In the genomic region with DNA sequence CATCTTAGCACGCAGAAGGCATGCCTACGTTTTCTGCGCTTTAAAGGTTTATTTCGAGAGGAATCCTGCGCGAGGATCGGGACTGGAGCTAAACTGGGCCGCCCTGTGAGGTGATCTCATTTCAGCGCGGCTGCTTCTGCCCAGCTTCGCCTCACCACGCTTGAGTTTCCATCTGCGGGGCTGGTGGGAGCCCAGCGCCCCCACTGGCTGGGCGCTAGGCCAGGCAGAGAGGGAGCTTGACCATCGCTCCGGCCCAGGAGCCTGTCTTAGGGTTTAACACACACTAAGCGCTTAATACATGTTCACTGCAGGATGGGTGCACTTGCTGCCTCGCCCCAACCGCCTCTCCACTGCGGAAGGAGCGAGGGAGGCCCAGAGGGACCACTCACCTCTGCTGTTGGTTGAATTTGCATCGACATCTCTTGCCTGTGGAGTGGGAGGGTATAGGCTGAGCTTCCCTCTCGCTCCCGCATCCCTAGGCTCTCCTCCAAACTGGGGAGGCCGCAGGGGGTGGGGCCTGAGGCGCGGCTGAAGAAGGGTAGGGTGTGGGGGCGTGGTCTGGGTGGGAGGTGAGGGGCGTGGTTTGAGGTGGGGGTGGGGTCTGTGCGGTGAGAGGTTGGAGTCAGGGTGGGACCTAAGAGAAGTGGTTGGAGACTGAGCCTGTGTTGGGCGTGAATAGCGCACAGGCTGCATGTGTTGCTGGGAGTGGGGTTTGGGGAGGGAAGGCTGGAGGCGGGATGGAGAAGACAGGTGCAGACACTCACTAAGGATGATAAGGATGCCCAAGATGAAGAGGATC, we compare ENCODE assay signal across 8 mouse cellular contexts. TPM values are rescaled to one million over a fixed set of nuclear protein-coding genes. Genes with fewer than 3 reads are reported as not detected.
DNase-seq lines count a peak whose midpoint lies in the region; ATAC-seq and TF ChIP-seq lines count a peak whose summit lies in the region.

No protein-coding gene starts in this region.

- peaks cover 44% of the 10 kb centered on the region for H3K27me3 ChIP-seq in kidney, embryonic 14.5 days (ENCODE audit: control insufficient read depth, insufficient read depth, low read length)
- H3K27me3 ChIP-seq in forebrain, embryonic 13.5 days, result peaks cover 64% of the 10 kb centered on the region
- H3K27me3 ChIP-seq in hindbrain, embryonic 11.5 days (ENCODE audit: control insufficient read depth, insufficient read depth, low read length), result peaks cover 53% of the 10 kb centered on the region
- H3K27me3 ChIP-seq in limb, embryonic 11.5 days (ENCODE audit: control insufficient read depth, insufficient read depth, low read length), result peaks cover 57% of the 10 kb centered on the region
- peaks cover 14% of the 10 kb centered on the region for H3K27me3 ChIP-seq in midbrain, postnatal 0 days (ENCODE audit: insufficient read depth, low read length)

- no peak overlapping the region for H3K27ac ChIP-seq in kidney, embryonic 14.5 days (ENCODE audit: low read depth, low read length)
- no peak overlapping the region for H3K27ac ChIP-seq in forebrain, embryonic 13.5 days
- no peak overlapping the region for H3K27ac ChIP-seq in hindbrain, embryonic 11.5 days (ENCODE audit: low read depth, low read length)
- H3K27ac ChIP-seq in limb, embryonic 11.5 days (replicated peaks; ENCODE audit: low read depth, low read length), result no peak overlapping the region
- no peak overlapping the region for H3K27ac ChIP-seq in midbrain, postnatal 0 days (ENCODE audit: low read depth, low read length)

- peak; percentile 50 for TF ChIP-seq CTCF in midbrain, postnatal 0 days (IDR thresholded peaks at IDR 0.05)

- peak; percentile 47 for ATAC-seq in kidney, embryonic 14.5 days (ENCODE audit: low FRiP score, low TSS enrichment)
- ATAC-seq in forebrain, embryonic 13.5 days, result peak; percentile 4; the same call in 1 of the 2 replicates
- peak; percentile 26 for ATAC-seq in hindbrain, embryonic 11.5 days (ENCODE audit: low FRiP score)
- ATAC-seq in limb, embryonic 11.5 days (ENCODE audit: insufficient number of reproducible peaks, low FRiP score, low TSS enrichment, low read depth), result peak; percentile 35
- peak; percentile 6 for ATAC-seq in midbrain, postnatal 0 days (ENCODE audit: low FRiP score)

- H3K9me3 ChIP-seq in kidney, embryonic 14.5 days (ENCODE audit: control insufficient read depth, low read length), result no peaks in the 10 kb centered on the region
- no peaks in the 10 kb centered on the region for H3K9me3 ChIP-seq in forebrain, embryonic 13.5 days (replicated peaks)
- H3K9me3 ChIP-seq in hindbrain, embryonic 11.5 days (ENCODE audit: control insufficient read depth, low read length), result no peaks in the 10 kb centered on the region
- H3K9me3 ChIP-seq in limb, embryonic 11.5 days (ENCODE audit: control insufficient read depth, low read length), result no peaks in the 10 kb centered on the region
- no peaks in the 10 kb centered on the region for H3K9me3 ChIP-seq in midbrain, postnatal 0 days (ENCODE audit: low read length)

- 2% methylated on average over 34 of the region's 34 CpGs for whole genome bisulfite sequencing in kidney, embryonic 14.5 days
- under 1% methylated on average over 34 of the region's 34 CpGs for WGBS in forebrain, embryonic 13.5 days
- WGBS in hindbrain, embryonic 11.5 days, result 2% methylated on average over 28 of the region's 34 CpGs
- WGBS in limb, embryonic 11.5 days, result under 1% methylated on average over 34 of the region's 34 CpGs
- WGBS in midbrain, postnatal 0 days, result 4% methylated on average over 33 of the region's 34 CpGs

- peak overlapping the region; percentile 26 for H3K4me3 ChIP-seq in kidney, embryonic 14.5 days (ENCODE audit: low read length)
- peak overlapping the region; percentile 20 for H3K4me3 ChIP-seq in forebrain, embryonic 13.5 days
- H3K4me3 ChIP-seq in hindbrain, embryonic 11.5 days (ENCODE audit: low read depth, low read length), result peak overlapping the region; percentile 14
- peak overlapping the region; percentile 16; the same call in 1 of the 2 replicates for H3K4me3 ChIP-seq in limb, embryonic 11.5 days (ENCODE audit: low read depth, low read length)
- peak overlapping the region; percentile 44 for H3K4me3 ChIP-seq in midbrain, postnatal 0 days (ENCODE audit: low read depth, low read length)

- peak overlapping the region; percentile 40 for H3K4me2 ChIP-seq in kidney, embryonic 14.5 days (replicated peaks; ENCODE audit: low read depth, low read length)
- H3K4me2 ChIP-seq in forebrain, embryonic 13.5 days, result peak overlapping the region; percentile 45
- peak overlapping the region; percentile 26 for H3K4me2 ChIP-seq in hindbrain, embryonic 11.5 days (replicated peaks; ENCODE audit: low read depth, low read length)
- peak overlapping the region; percentile 31 for H3K4me2 ChIP-seq in limb, embryonic 11.5 days (ENCODE audit: low read depth, severe bottlenecking)
- H3K4me2 ChIP-seq in midbrain, postnatal 0 days (ENCODE audit: low read depth, low read length, poor library complexity, severe bottlenecking), result peak overlapping the region; percentile 69

- DNase-seq in kidney, adult 18-20 months, result no peak
- DNase-seq in ZHBTc4 (ENCODE audit: low read depth, low spot score), result peak; percentile 91
- DNase-seq in hindbrain, embryonic 11.5 days (ENCODE audit: low spot score), result peak; percentile 56
- DNase-seq in limb, embryonic 11.5 days (ENCODE audit: low spot score), result no peak
- DNase-seq in midbrain, postnatal 0 days (ENCODE audit: low spot score), result peak; percentile 62
- peak; percentile 22 for DNase-seq in yolk sac, embryonic 10.5 days (ENCODE audit: low spot score)

- no peaks in the 10 kb centered on the region for H3K36me3 ChIP-seq in kidney, embryonic 14.5 days (ENCODE audit: control insufficient read depth, insufficient read depth, low read length)
- H3K36me3 ChIP-seq in forebrain, embryonic 13.5 days (ENCODE audit: poor library complexity, severe bottlenecking), result no peaks in the 10 kb centered on the region
- no peaks in the 10 kb centered on the region for H3K36me3 ChIP-seq in hindbrain, embryonic 11.5 days (ENCODE audit: control insufficient read depth, insufficient read depth, low read length)
- H3K36me3 ChIP-seq in limb, embryonic 11.5 days (ENCODE audit: control insufficient read depth, insufficient read depth, low read length), result no peaks in the 10 kb centered on the region
- H3K36me3 ChIP-seq in midbrain, postnatal 0 days (ENCODE audit: insufficient read depth, low read length), result no peaks in the 10 kb centered on the region

- peaks cover 46% of the 10 kb centered on the region for H3K4me1 ChIP-seq in kidney, embryonic 14.5 days (ENCODE audit: control insufficient read depth, insufficient read depth, low read length)
- H3K4me1 ChIP-seq in forebrain, embryonic 13.5 days, result peaks cover 48% of the 10 kb centered on the region
- peaks cover 7% of the 10 kb centered on the region for H3K4me1 ChIP-seq in hindbrain, embryonic 11.5 days (replicated peaks; ENCODE audit: control insufficient read depth, insufficient read depth, low read length)
- peaks cover 27% of the 10 kb centered on the region for H3K4me1 ChIP-seq in limb, embryonic 11.5 days (ENCODE audit: control insufficient read depth, insufficient read depth, low read length)
- H3K4me1 ChIP-seq in midbrain, postnatal 0 days (ENCODE audit: insufficient read depth, low read length), result peaks cover 9% of the 10 kb centered on the region; the same call in 1 of the 2 replicates

- peak overlapping the region; percentile 28; the same call in 1 of the 2 replicates for H3K9ac ChIP-seq in kidney, embryonic 14.5 days (ENCODE audit: low read depth, low read length)
- no peak overlapping the region; the same call in 1 of the 2 replicates for H3K9ac ChIP-seq in forebrain, embryonic 13.5 days
- H3K9ac ChIP-seq in hindbrain, embryonic 11.5 days (ENCODE audit: low read depth, low read length), result 0 out of 2 replicates have a peak overlapping the region, but pooled peaks have one; percentile 31
- H3K9ac ChIP-seq in limb, embryonic 11.5 days (ENCODE audit: low read length), result no peak overlapping the region
- H3K9ac ChIP-seq in midbrain, postnatal 0 days (replicated peaks; ENCODE audit: low read length, poor library complexity, severe bottlenecking), result no peak overlapping the region

RNA-seq across cellular contexts. Expression of a gene that starts 1.6 kb away (rescaled TPM):
- 8.0 and 9.5 TPM in 2 replicates for polyA plus RNA-seq in kidney, embryonic 14.5 days (2014; fragmentation: Nextera tagmentation; extraction: Ambion mirVana)
- 19.8 and 33.0 TPM in 2 replicates for polyA plus RNA-seq in forebrain, embryonic 13.5 days (2015; fragmentation: Nextera tagmentation; extraction: Ambion mirVana)
- 8.7 and 12.6 TPM in 2 replicates for polyA plus RNA-seq in hindbrain, embryonic 11.5 days (2014; fragmentation: Nextera tagmentation; extraction: Ambion mirVana)
- 2.9 and 3.1 TPM in 2 replicates for polyA plus RNA-seq in limb, embryonic 11.5 days (2014; fragmentation: Nextera tagmentation; extraction: Ambion mirVana)
- 189 and 285 TPM in 2 replicates for total RNA-seq in midbrain, postnatal 0 days (2014; rRNA removed)
- polyA plus RNA-seq in midbrain, postnatal 0 days (2015; fragmentation: Nextera tagmentation; extraction: Ambion mirVana), result 455 and 516 TPM in 2 replicates

RNA-seq across cellular contexts. Expression of a gene that starts 4.2 kb away (rescaled TPM):
- polyA plus RNA-seq in kidney, embryonic 14.5 days (2014; fragmentation: Nextera tagmentation; extraction: Ambion mirVana), result 29.8 and 46.3 TPM in 2 replicates
- 2.5 and 3.9 TPM in 2 replicates for polyA plus RNA-seq in forebrain, embryonic 13.5 days (2015; fragmentation: Nextera tagmentation; extraction: Ambion mirVana)
- polyA plus RNA-seq in hindbrain, embryonic 11.5 days (2014; fragmentation: Nextera tagmentation; extraction: Ambion mirVana), result 15.6 and 18.1 TPM in 2 replicates
- 12.5 and 13.7 TPM in 2 replicates for polyA plus RNA-seq in limb, embryonic 11.5 days (2014; fragmentation: Nextera tagmentation; extraction: Ambion mirVana)
- 7.0 and 7.4 TPM in 2 replicates for total RNA-seq in midbrain, postnatal 0 days (2014; rRNA removed)
- 20.4 and 22.2 TPM in 2 replicates for polyA plus RNA-seq in midbrain, postnatal 0 days (2015; fragmentation: Nextera tagmentation; extraction: Ambion mirVana)

RNA-seq across cellular contexts. Expression of a gene that starts 6.3 kb away (rescaled TPM):
- 0.47 TPM in 1 of 2 replicates, not detected in the other for polyA plus RNA-seq in kidney, embryonic 14.5 days (2014; fragmentation: Nextera tagmentation; extraction: Ambion mirVana)
- polyA plus RNA-seq in forebrain, embryonic 13.5 days (2015; fragmentation: Nextera tagmentation; extraction: Ambion mirVana), result 0.19 and 0.26 TPM in 2 replicates
- polyA plus RNA-seq in hindbrain, embryonic 11.5 days (2014; fragmentation: Nextera tagmentation; extraction: Ambion mirVana), result 1.0 and 2.8 TPM in 2 replicates
- 0.10 and 0.23 TPM in 2 replicates for polyA plus RNA-seq in limb, embryonic 11.5 days (2014; fragmentation: Nextera tagmentation; extraction: Ambion mirVana)
- total RNA-seq in midbrain, postnatal 0 days (2014; rRNA removed), result 1.2 and 1.3 TPM in 2 replicates
- 0.56 and 0.81 TPM in 2 replicates for polyA plus RNA-seq in midbrain, postnatal 0 days (2015; fragmentation: Nextera tagmentation; extraction: Ambion mirVana)

RNA-seq across cellular contexts. Expression of a gene that starts 10.6 kb away (rescaled TPM):
- polyA plus RNA-seq in kidney, embryonic 14.5 days (2014; fragmentation: Nextera tagmentation; extraction: Ambion mirVana), result 23.3 and 25.8 TPM in 2 replicates
- polyA plus RNA-seq in forebrain, embryonic 13.5 days (2015; fragmentation: Nextera tagmentation; extraction: Ambion mirVana), result 11.5 and 12.2 TPM in 2 replicates
- polyA plus RNA-seq in hindbrain, embryonic 11.5 days (2014; fragmentation: Nextera tagmentation; extraction: Ambion mirVana), result 12.3 and 14.1 TPM in 2 replicates
- 10.8 and 11.5 TPM in 2 replicates for polyA plus RNA-seq in limb, embryonic 11.5 days (2014; fragmentation: Nextera tagmentation; extraction: Ambion mirVana)
- 23.1 and 48.0 TPM in 2 replicates for total RNA-seq in midbrain, postnatal 0 days (2014; rRNA removed)
- 31.9 and 32.9 TPM in 2 replicates for polyA plus RNA-seq in midbrain, postnatal 0 days (2015; fragmentation: Nextera tagmentation; extraction: Ambion mirVana)

RNA-seq across cellular contexts. Expression of a gene that starts 23.7 kb away (rescaled TPM):
- 13.4 and 18.2 TPM in 2 replicates for polyA plus RNA-seq in kidney, embryonic 14.5 days (2014; fragmentation: Nextera tagmentation; extraction: Ambion mirVana)
- polyA plus RNA-seq in forebrain, embryonic 13.5 days (2015; fragmentation: Nextera tagmentation; extraction: Ambion mirVana), result 0.08 TPM in 1 of 2 replicates, not detected in the other
- 6.3 and 8.6 TPM in 2 replicates for polyA plus RNA-seq in hindbrain, embryonic 11.5 days (2014; fragmentation: Nextera tagmentation; extraction: Ambion mirVana)
- 12.9 and 17.5 TPM in 2 replicates for polyA plus RNA-seq in limb, embryonic 11.5 days (2014; fragmentation: Nextera tagmentation; extraction: Ambion mirVana)
- 3.7 TPM in 1 of 2 replicates, not detected in the other for total RNA-seq in midbrain, postnatal 0 days (2014; rRNA removed)
- polyA plus RNA-seq in midbrain, postnatal 0 days (2015; fragmentation: Nextera tagmentation; extraction: Ambion mirVana), result 0.47 TPM in 1 of 2 replicates, not detected in the other

Comparison
In these comparisons a context has a peak if more than half of its experiments do, and no peak if none do; other contexts are left out.
1. H3K9ac ChIP-seq: peak in kidney, embryonic 14.5 days (single experiment) and hindbrain, embryonic 11.5 days (single experiment); none in forebrain, embryonic 13.5 days (single experiment), limb, embryonic 11.5 days (single experiment) and midbrain, postnatal 0 days (single experiment).
2. DNase-seq: peak in ZHBTc4 (single experiment), hindbrain, embryonic 11.5 days (single experiment), midbrain, postnatal 0 days (single experiment) and yolk sac, embryonic 10.5 days (single experiment); none in kidney, adult 18-20 months (single experiment) and limb, embryonic 11.5 days (single experiment).
3. RNA of a gene that starts 1.6 kb away (polyA plus RNA-seq): 455 to 516 TPM in midbrain, postnatal 0 days; 19.8 to 33.0 TPM in forebrain, embryonic 13.5 days, 8.7 to 12.6 TPM in hindbrain, embryonic 11.5 days, 8.0 to 9.5 TPM in kidney, embryonic 14.5 days and 2.9 to 3.1 TPM in limb, embryonic 11.5 days; every median in the first group is over 10 times any median in the second.
4. Peak in every context shown above with its lines, with median percentiles within 50 percentile points of each other: ATAC-seq, H3K4me2 ChIP-seq and H3K4me3 ChIP-seq.